Mouse (Mus musculus): ENCODE results near the gene Vgll4.

- TF ChIP-seq CTCF (IDR thresholded peaks at IDR 0.05; ENCODE audit: low read depth, low read length) (no peak), GATA1 (IDR thresholded peaks at IDR 0.05; ENCODE audit: borderline replicate concordance, low read length) (no peak)
These were observed 69.6 kb downstream of the Vgll4 start for GRCm38 (mm10) chr6:114900194-114900593.
